Mouse (Mus musculus) urinary bladder, postnatal 36 days (tissue): ENCODE measurements at regions not wholly inside any gene's neighbourhood (a gene's known extent, or its start where the extent isn't known, plus 50 kb on each side); places are given as distances from the start of the nearest gene placed in this dataset.
A peak's percentile ranks its signal among the peaks of the same experiment; 100 is the strongest.

Experiments used
- DNase-seq, 2 experiments: peaks; one replicate each; pipeline ENCODE4 v3.0.0; 2022; ENCODE audit warnings: low spot score in 2 of 2, mixed read lengths in 1 of 2

GRCm38 (mm10) chr2:160192661-160193060, 141.3 kb downstream of the Gm826 start:
- no peak for DNase-seq

- no peak for DNase-seq
These were observed 147.9 kb downstream of the Gm826 start for GRCm38 (mm10) chr2:160186106-160186505.

- no peak for DNase-seq
These were observed 162.9 kb downstream of the Gm826 start for GRCm38 (mm10) chr2:160170975-160171515.

- no peak for DNase-seq
These were observed 175.2 kb downstream of the Gm826 start for GRCm38 (mm10) chr2:160158599-160159261.

GRCm38 (mm10) chr2:160153781-160154180, 180.2 kb downstream of the Gm826 start:
- DNase-seq = no peak

GRCm38 (mm10) chr2:160152101-160152500, 181.9 kb downstream of the Gm826 start:
- peak in 1 of 2 experiments; percentile 6 for DNase-seq

GRCm38 (mm10) chr2:160148936-160149335, 185.0 kb downstream of the Gm826 start:
- no peak for DNase-seq

GRCm38 (mm10) chr2:160148516-160148915, 185.4 kb downstream of the Gm826 start:
- no peak for DNase-seq

GRCm38 (mm10) chr2:160148031-160148430, 185.9 kb downstream of the Gm826 start:
- DNase-seq = no peak

- no peak for DNase-seq
These were observed 193.7 kb downstream of the Gm826 start for GRCm38 (mm10) chr2:160140166-160140740.

GRCm38 (mm10) chr2:160138091-160138490, 195.9 kb downstream of the Gm826 start:
- DNase-seq = no peak

GRCm38 (mm10) chr2:160131797-160132196, 202.2 kb downstream of the Gm826 start:
- DNase-seq = no peak

GRCm38 (mm10) chr2:160131386-160131785, 202.6 kb downstream of the Gm826 start:
- DNase-seq = no peak

- no peak for DNase-seq
These were observed 216.8 kb downstream of the Gm826 start for GRCm38 (mm10) chr2:160117148-160117547.

GRCm38 (mm10) chr2:160111176-160111692, 222.7 kb downstream of the Gm826 start:
- no peak for DNase-seq

- DNase-seq = no peak
These were observed 240.9 kb downstream of the Gm826 start for GRCm38 (mm10) chr2:160093078-160093477.

- DNase-seq = peak in 1 of 2 experiments; percentile 22
These were observed 248.0 kb downstream of the Gm826 start for GRCm38 (mm10) chr2:160085999-160086398.

GRCm38 (mm10) chr2:160083674-160084073, 250.3 kb downstream of the Gm826 start:
- DNase-seq = no peak

GRCm38 (mm10) chr2:160082106-160082653, 251.8 kb downstream of the Gm826 start:
- no peak for DNase-seq

GRCm38 (mm10) chr2:160075694-160076093, 258.3 kb downstream of the Gm826 start:
- no peak for DNase-seq

GRCm38 (mm10) chr2:160070441-160070840, 263.5 kb downstream of the Gm826 start:
- no peak for DNase-seq

- no peak for DNase-seq
These were observed 265.2 kb downstream of the Gm826 start for GRCm38 (mm10) chr2:160068772-160069171.

GRCm38 (mm10) chr2:160067904-160068303, 266.1 kb downstream of the Gm826 start:
- no peak for DNase-seq
